Mouse (Mus musculus): ENCODE data around the gene Gm13691.
"Not testable (repeated sequence)": the region's sequence is repeated elsewhere in the genome, so short reads cannot be mapped to it uniquely, and the experiment has no call there.

- not testable (repeated sequence) for TF ChIP-seq POLR2A (IDR thresholded peaks at IDR 0.05; ENCODE audit: borderline replicate concordance, extremely low read depth, low read depth, low read length); CTCF (IDR thresholded peaks at IDR 0.05; ENCODE audit: insufficient read depth, low read length)
Measured at GRCm38 (mm10) chr2:83984443-83984842, 5.9 kb upstream of the Gm13691 start, which contains the start of gene Gm13697.
